Mouse (Mus musculus) brain, embryonic 14.5 days (tissue): ENCODE results near the gene Fxyd3.

ENCODE experiments used
- CTCF ChIP-seq: fragments of 200-500 bp; IDR thresholded peaks from 2 replicates; pipeline ENCODE4 v1.5.1; 2012; ENCODE audit warnings: inconsistent platforms, mild to moderate bottlenecking, moderate library complexity, borderline replicate concordance; ENCODE audit not compliant: insufficient read depth, insufficient read length; ENCODE audit errors: extremely low read depth
- POLR2A ChIP-seq: fragments of 200-500 bp; IDR thresholded peaks from 2 replicates; pipeline ENCODE4 v1.6.1; 2012; ENCODE audit warnings: mild to moderate bottlenecking, inconsistent platforms, borderline replicate concordance; ENCODE audit not compliant: poor library complexity, insufficient read depth, insufficient read length, severe bottlenecking; ENCODE audit errors: extremely low read depth

- TF ChIP-seq CTCF = no peak
- TF ChIP-seq POLR2A = no peak
Measured at GRCm38 (mm10) chr7:31069491-31069890, 7.0 kb downstream of the Fxyd3 start.
